Mouse (Mus musculus): ENCODE data around the gene Kcnq5. TPM values are rescaled to one million over a fixed set of nuclear protein-coding genes. Genes with fewer than 3 reads are reported as not detected.

The Kcnq5 gene
- polyA plus RNA-seq, 1 experiment from 2014 or later = 0.62 TPM

- no peaks in the 10 kb centered on the region for H3K4me1 ChIP-seq (replicated peaks; ENCODE audit: control insufficient read depth, insufficient read depth)
- no peak for ATAC-seq (ENCODE audit: low FRiP score, low TSS enrichment)
- H3K36me3 ChIP-seq (ENCODE audit: control insufficient read depth, insufficient read depth, low read length) = no peaks in the 10 kb centered on the region
- H3K27me3 ChIP-seq (ENCODE audit: control insufficient read depth, insufficient read depth, low read length) = no peaks in the 10 kb centered on the region
- WGBS = 75% methylated on average over 1 of the region's 1 CpGs
- H3K9ac ChIP-seq (ENCODE audit: low read length) = no peak overlapping the region
- no peak for DNase-seq (ENCODE audit: low spot score)
- TF ChIP-seq EP300 (optimal IDR thresholded peaks at IDR 0.05) (no peak), CTCF (IDR thresholded peaks at IDR 0.05; ENCODE audit: low read depth) (no peak)
- H3K27ac ChIP-seq (replicated peaks) = no peak overlapping the region
- no peak overlapping the region for H3K4me2 ChIP-seq (replicated peaks; ENCODE audit: low read depth)
- no peak overlapping the region for H3K4me3 ChIP-seq (ENCODE audit: low read depth, low read length)
- H3K9me3 ChIP-seq (ENCODE audit: control insufficient read depth, low read length) = no peaks in the 10 kb centered on the region
Measured at GRCm38 (mm10) chr1:21622039-21622438, 339.7 kb downstream of the Kcnq5 start.

GRCm38 (mm10) chr1:21618712-21619111 is 343.0 kb downstream of the Kcnq5 start:
- WGBS = 85% methylated on average over 3 of the region's 3 CpGs
- ATAC-seq (ENCODE audit: low FRiP score, low TSS enrichment) = no peak
- no peak for TF ChIP-seq EP300 (optimal IDR thresholded peaks at IDR 0.05)
- no peak for TF ChIP-seq CTCF (IDR thresholded peaks at IDR 0.05; ENCODE audit: low read depth)

DNA sequence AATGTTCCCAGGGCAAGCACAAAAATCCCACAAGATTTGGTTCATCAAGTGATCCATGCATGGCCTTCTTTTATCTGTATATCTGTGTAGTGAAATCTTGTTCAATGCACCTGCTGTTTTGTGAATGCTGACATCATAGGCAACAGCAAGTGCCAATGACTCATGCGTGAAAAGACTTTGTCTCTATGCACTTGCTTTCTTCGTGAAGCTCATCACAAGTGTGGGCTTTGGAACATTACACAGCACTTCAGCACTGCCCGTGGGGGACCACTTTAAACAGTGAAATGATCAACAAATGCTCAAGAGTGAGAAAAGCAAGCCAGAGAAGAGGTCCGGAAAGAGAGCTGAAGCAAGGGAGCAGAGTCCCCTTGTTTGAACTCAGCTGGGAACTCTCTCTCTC is 345.1 kb downstream of the Kcnq5 start:
- no peaks in the 10 kb centered on the region for H3K27me3 ChIP-seq (ENCODE audit: control insufficient read depth, insufficient read depth, low read length)
- TF ChIP-seq CTCF (IDR thresholded peaks at IDR 0.05; ENCODE audit: low read depth) (no peak), EP300 (optimal IDR thresholded peaks at IDR 0.05) (no peak)
- H3K4me1 ChIP-seq (replicated peaks; ENCODE audit: control insufficient read depth, insufficient read depth) = no peaks in the 10 kb centered on the region
- no peaks in the 10 kb centered on the region for H3K36me3 ChIP-seq (ENCODE audit: control insufficient read depth, insufficient read depth, low read length)
- H3K4me3 ChIP-seq (ENCODE audit: low read depth, low read length) = no peak overlapping the region
- H3K9ac ChIP-seq (ENCODE audit: low read length) = no peak overlapping the region
- H3K27ac ChIP-seq (replicated peaks) = no peak overlapping the region
- DNase-seq (ENCODE audit: low spot score) (no peak), ATAC-seq (ENCODE audit: low FRiP score, low TSS enrichment) (no peak)
- 63% methylated on average over 4 of the region's 4 CpGs for WGBS
- H3K4me2 ChIP-seq (replicated peaks; ENCODE audit: low read depth) = no peak overlapping the region
- no peaks in the 10 kb centered on the region for H3K9me3 ChIP-seq (ENCODE audit: control insufficient read depth, low read length)

More at GRCm38 (mm10) chr1:21618712-21619111, 343.0 kb downstream of the Kcnq5 start:
- no peak overlapping the region for H3K4me2 ChIP-seq (replicated peaks; ENCODE audit: low read depth)
- H3K9ac ChIP-seq (ENCODE audit: low read length) = no peak overlapping the region
- H3K27me3 ChIP-seq (ENCODE audit: control insufficient read depth, insufficient read depth, low read length) = no peaks in the 10 kb centered on the region
- no peaks in the 10 kb centered on the region for H3K4me1 ChIP-seq (replicated peaks; ENCODE audit: control insufficient read depth, insufficient read depth)
- H3K4me3 ChIP-seq (ENCODE audit: low read depth, low read length) = no peak overlapping the region
- no peak for DNase-seq (ENCODE audit: low spot score)
- no peak overlapping the region for H3K27ac ChIP-seq (replicated peaks)
- no peaks in the 10 kb centered on the region for H3K36me3 ChIP-seq (ENCODE audit: control insufficient read depth, insufficient read depth, low read length)
- no peaks in the 10 kb centered on the region for H3K9me3 ChIP-seq (ENCODE audit: control insufficient read depth, low read length)

GRCm38 (mm10) chr1:21613933-21614332 is 347.8 kb downstream of the Kcnq5 start:
- no peaks in the 10 kb centered on the region for H3K4me1 ChIP-seq (replicated peaks; ENCODE audit: control insufficient read depth, insufficient read depth)
- TF ChIP-seq CTCF (IDR thresholded peaks at IDR 0.05; ENCODE audit: low read depth) (no peak), EP300 (optimal IDR thresholded peaks at IDR 0.05) (no peak)
- ATAC-seq (ENCODE audit: low FRiP score, low TSS enrichment) (no peak), DNase-seq (ENCODE audit: low spot score) (no peak)
- no peaks in the 10 kb centered on the region for H3K9me3 ChIP-seq (ENCODE audit: control insufficient read depth, low read length)
- H3K27me3 ChIP-seq (ENCODE audit: control insufficient read depth, insufficient read depth, low read length) = no peaks in the 10 kb centered on the region
- H3K4me2 ChIP-seq (replicated peaks; ENCODE audit: low read depth) = no peak overlapping the region
- no peak overlapping the region for H3K9ac ChIP-seq (ENCODE audit: low read length)
- no peak overlapping the region for H3K4me3 ChIP-seq (ENCODE audit: low read depth, low read length)
- H3K36me3 ChIP-seq (ENCODE audit: control insufficient read depth, insufficient read depth, low read length) = no peaks in the 10 kb centered on the region
- no peak overlapping the region for H3K27ac ChIP-seq (replicated peaks)
- 29% methylated on average over 2 of the region's 2 CpGs for WGBS

DNA sequence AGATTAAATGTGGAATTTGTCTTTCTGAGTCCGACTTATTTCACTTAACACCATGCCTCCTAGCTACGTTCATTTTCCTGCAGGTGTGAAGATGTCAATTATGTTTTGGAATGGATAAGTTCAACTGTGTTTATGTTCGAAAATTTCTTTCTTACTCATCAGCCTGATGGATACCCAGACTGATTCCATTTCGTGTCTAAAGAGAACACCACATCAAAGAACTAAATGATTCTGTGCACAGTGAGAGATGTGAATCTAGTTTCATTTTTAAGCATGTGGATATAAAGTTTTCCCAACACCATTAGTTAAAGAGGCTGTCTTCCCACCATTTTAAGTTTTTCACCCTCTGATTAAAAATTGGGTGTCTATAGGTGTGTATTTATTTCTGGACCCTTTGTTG is 357.7 kb downstream of the Kcnq5 start:
- Histone ChIP-seq H3K4me1 (replicated peaks; ENCODE audit: control insufficient read depth, insufficient read depth) (no peaks in the 10 kb centered on the region), H3K9ac (ENCODE audit: low read length) (no peak overlapping the region), H3K27ac (replicated peaks) (no peak overlapping the region), H3K27me3 (ENCODE audit: control insufficient read depth, insufficient read depth, low read length) (no peaks in the 10 kb centered on the region), H3K4me2 (replicated peaks; ENCODE audit: low read depth) (no peak overlapping the region), H3K4me3 (ENCODE audit: low read depth, low read length) (no peak overlapping the region), H3K9me3 (ENCODE audit: control insufficient read depth, low read length) (no peaks in the 10 kb centered on the region), H3K36me3 (ENCODE audit: control insufficient read depth, insufficient read depth, low read length) (no peaks in the 10 kb centered on the region)
- ATAC-seq (ENCODE audit: low FRiP score, low TSS enrichment) (no peak), DNase-seq (ENCODE audit: low spot score) (no peak)
- TF ChIP-seq EP300 (optimal IDR thresholded peaks at IDR 0.05) = no peak
- no peak for TF ChIP-seq CTCF (IDR thresholded peaks at IDR 0.05; ENCODE audit: low read depth)
- WGBS = 55% methylated on average over 4 of the region's 4 CpGs

- Histone ChIP-seq H3K4me1 (replicated peaks; ENCODE audit: control insufficient read depth, insufficient read depth) (no peaks in the 10 kb centered on the region), H3K4me2 (replicated peaks; ENCODE audit: low read depth) (no peak overlapping the region), H3K27me3 (ENCODE audit: control insufficient read depth, insufficient read depth, low read length) (no peaks in the 10 kb centered on the region), H3K9ac (ENCODE audit: low read length) (no peak overlapping the region), H3K9me3 (ENCODE audit: control insufficient read depth, low read length) (no peaks in the 10 kb centered on the region), H3K27ac (replicated peaks) (no peak overlapping the region), H3K4me3 (ENCODE audit: low read depth, low read length) (no peak overlapping the region), H3K36me3 (ENCODE audit: control insufficient read depth, insufficient read depth, low read length) (no peaks in the 10 kb centered on the region)
- DNase-seq (ENCODE audit: low spot score) = no peak
- ATAC-seq (ENCODE audit: low FRiP score, low TSS enrichment) = no peak
- TF ChIP-seq EP300 (optimal IDR thresholded peaks at IDR 0.05) = no peak
- TF ChIP-seq CTCF (IDR thresholded peaks at IDR 0.05; ENCODE audit: low read depth) = no peak
Measured at GRCm38 (mm10) chr1:21602567-21602966, 359.2 kb downstream of the Kcnq5 start.

Data from stomach, postnatal 0 days (tissue).